Mouse (Mus musculus): Measurements from ENCODE around the gene Lag3.
"Not testable (repeated sequence)": the region's sequence is repeated elsewhere in the genome, so short reads cannot be mapped to it uniquely, and the experiment has no call there.

Lag3 gene

DNA sequence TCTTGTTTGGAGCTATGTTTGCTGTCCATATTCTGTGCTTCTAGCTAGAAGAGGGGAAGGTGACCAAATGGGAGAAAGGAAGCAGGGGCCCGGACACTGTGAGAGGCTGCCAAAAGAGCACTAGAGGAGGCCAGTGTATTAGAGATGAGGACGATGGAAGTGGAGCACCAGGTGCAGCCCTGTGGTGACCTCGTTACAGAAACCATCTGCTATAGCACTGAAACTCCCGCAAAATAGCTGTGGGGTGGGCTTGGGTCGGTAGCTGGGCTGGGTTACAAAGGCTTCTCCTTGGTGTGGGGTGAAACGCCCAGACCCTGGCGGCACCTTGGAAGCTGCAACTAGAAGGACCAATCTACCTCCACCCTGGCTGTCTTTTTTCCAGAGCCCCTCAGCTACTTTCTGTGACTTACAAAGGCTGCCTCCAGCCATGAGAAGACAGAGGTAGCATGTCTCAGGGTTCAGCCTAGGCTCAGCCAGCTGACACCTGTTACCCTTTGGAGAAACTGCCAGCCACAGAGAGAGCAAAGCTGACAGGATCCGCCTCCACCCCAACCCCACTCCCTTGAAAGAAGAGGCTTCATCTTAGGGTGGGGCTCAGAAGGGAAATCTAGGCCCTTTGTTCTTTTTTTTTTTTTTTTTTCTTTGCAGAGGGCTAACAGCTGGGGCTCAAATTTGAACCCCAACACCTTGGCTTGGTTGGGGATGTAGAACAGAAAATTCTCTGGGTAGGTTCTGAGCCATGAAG is 11.3 kb downstream of the Lag3 start:
- DNase-seq, result no peak

GRCm38 (mm10) chr6:124898359-124898758 is 13.1 kb downstream of the Lag3 start:
- DNase-seq, result no peak

- not testable (repeated sequence) for DNase-seq
These were observed 17.4 kb downstream of the Lag3 start for GRCm38 (mm10) chr6:124894113-124894512.

DNA sequence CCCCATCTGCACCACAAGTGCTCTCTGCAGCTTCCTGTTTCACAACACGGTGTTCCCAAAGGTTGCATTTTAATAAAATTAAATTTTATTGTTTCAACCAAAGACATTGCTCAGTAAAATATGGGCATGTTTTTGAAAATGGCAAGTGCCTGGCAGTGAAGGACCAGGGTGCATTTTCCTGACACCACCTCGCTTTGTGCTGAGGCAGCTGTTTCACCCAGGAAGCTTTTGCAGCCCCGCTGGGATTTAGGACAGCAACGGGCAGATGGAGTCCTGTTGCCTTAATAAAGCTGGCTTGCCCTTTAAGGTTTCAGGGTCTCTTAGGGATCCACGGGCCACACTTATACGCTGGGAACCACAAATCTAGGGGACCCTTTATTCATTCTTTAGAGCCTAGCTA is 20.5 kb downstream of the Lag3 start:
- no peak for DNase-seq

- no peak for DNase-seq
These were observed 22.9 kb downstream of the Lag3 start for GRCm38 (mm10) chr6:124888555-124889125.

- DNase-seq, result no peak
These were observed 23.5 kb downstream of the Lag3 start, which contains the start of gene Cd4 for GRCm38 (mm10) chr6:124887986-124888385. Gene Cd4, minus strand, starts transcription at chr6:124888221.

GRCm38 (mm10) chr6:124885956-124886381 is 25.5 kb downstream of the Lag3 start:
- no peak for DNase-seq

GRCm38 (mm10) chr6:124884714-124885500 is 26.6 kb downstream of the Lag3 start:
- DNase-seq, result no peak

- no peak for DNase-seq
These were observed 28.2 kb downstream of the Lag3 start for GRCm38 (mm10) chr6:124883351-124883750.

DNA sequence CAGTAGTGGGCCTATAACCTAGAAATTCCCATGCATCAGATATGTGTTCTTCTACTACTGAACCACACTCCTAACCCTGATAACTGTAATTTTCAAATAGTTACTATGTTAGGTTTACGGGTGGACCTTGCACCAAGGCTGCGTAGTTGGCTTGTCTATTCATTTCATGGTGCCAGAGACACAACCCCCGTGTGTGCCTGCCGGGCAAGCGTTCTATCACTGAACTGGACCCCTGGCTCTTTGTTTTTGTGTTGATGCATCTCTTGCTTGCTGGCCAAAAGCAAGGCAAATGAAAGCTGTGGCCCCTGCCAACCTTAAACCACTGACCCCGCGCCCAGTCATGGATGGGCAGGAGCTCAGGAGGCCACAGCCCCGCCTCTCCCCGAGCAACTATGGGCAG is 29.7 kb downstream of the Lag3 start:
- DNase-seq, result no peak

GRCm38 (mm10) chr6:124879390-124879789 is 32.1 kb downstream of the Lag3 start:
- no peak for DNase-seq

- no peak for DNase-seq
These were observed 37.2 kb downstream of the Lag3 start for GRCm38 (mm10) chr6:124874348-124874747.

DNA sequence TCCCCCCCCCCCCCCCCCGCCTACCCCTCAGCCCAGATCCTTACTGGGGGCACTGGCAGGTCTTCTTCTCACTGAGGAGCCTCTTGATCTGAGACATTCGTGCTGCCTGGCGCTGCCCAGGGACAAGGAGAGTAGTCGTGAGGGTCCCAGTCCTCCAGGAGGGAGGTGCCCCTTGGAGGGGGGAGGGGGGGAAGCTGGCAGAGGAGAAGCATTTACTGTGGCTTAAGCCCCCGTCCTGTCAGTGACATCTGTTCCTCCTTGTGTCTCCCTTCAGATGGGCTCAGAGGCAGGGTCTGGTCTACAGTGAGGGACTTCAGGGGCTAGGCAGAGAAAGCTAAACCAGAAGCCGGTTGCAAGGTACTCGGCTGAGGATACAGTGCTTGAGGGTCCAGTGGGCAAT is 44.9 kb downstream of the Lag3 start:
- DNase-seq, result no peak

DNA sequence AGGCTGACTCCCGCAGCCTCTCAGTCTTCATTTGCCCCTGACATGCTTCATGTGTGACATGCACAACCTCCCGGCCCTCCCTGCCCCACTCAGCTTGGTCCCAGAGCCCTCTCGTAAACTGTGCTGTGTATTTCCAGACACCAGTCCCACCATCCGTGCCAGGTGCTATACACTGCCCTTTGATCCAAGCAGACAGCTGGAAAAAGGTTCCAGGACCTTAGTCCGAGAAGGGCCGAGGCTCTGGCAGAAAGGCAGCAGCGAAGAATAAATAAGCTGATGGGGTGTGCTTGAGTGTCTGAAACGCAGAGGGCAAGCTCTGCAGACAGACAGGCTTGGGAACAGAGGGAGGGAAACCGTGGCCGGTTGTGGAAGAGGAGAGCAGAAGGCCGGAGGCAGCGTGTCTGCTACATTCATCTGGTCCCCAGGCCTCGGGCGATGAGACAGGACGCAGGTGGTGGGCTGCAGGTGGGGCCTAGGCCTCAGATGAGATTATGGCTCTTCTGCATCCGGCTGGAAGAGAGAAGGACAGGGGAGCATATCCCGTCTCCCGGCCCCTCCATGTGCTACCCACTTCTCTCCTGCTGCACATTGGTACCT is 45.6 kb downstream of the Lag3 start:
- peak; percentile 16 for DNase-seq

DNA sequence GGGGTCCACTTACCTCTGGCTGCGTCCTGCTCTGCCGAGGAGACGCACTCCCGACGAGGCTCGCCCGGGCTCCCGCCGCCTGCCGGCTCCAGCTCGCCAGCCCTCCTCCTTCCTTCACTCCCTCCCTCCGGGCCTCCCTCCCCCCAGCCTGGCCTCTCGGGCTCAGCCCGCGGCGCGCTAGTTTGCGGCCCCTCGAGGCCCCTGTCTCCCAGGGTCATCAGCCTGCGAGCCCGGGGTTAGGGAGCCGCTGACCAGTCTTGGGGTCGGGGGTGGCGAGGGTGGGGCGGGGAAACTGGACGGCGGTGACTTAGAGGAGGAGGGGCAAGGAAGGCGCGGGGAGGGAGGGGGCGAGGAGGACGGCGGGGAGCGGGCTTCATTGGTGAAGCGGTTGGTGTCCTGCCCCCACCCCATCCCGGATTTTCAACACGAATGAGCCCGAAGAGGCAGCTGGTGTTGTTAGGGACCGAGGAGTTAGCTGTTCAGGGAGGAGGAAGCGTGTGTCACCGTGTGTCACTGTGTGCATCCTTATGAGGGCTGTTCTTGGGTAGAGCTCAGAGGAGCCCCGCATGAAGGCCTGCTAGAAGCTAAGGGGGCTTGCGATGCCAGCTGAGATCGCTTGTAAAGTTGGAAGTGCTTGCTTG is 47.7 kb downstream of the Lag3 start, which contains the start of gene Gpr162:
Gene Gpr162 (minus strand): TSS at position 326 of the 641 bp plus-strand sequence.
- peak; percentile 58 for DNase-seq

- DNase-seq, result no peak
These were observed 48.3 kb downstream of the Lag3 start for GRCm38 (mm10) chr6:124863125-124863657.

GRCm38 (mm10) chr6:124862406-124863124 is 48.9 kb downstream of the Lag3 start:
- DNase-seq, result no peak

- DNase-seq, result no peak
These were observed 49.7 kb downstream of the Lag3 start for GRCm38 (mm10) chr6:124861802-124862201.

DNA sequence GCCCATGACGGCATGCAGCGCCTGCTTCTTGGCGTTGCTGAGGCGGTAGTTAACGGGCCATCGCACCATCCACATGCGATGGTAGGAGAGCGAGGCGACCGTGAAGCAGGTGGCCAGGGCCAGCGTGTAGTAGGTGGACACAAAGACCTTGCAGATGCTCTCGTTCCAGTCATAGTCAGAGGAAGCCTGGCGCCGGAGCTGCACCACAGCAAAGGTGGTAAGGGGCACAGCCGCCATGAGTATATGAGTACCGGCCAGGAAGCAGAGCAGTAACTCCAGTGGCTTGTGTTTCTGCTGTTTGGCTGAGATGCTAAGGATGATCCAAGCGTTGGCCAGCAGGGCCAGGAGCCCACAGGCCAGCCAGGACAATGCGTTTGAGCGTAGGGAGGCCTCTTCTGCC is 50.2 kb downstream of the Lag3 start:
- no peak for DNase-seq

GRCm38 (mm10) chr6:124860511-124860910 is 51.0 kb downstream of the Lag3 start:
- DNase-seq, result no peak

- DNase-seq, result peak; percentile 90
These were observed 51.8 kb downstream of the Lag3 start for GRCm38 (mm10) chr6:124859725-124860124.

Data from kidney, adult 18-20 months (tissue).